Mouse (Mus musculus): ENCODE measurements at regions not wholly inside any gene's neighbourhood (a gene's known extent, or its start where the extent isn't known, plus 50 kb on each side); places are given as distances from the start of the nearest gene placed in this dataset.

DNA sequence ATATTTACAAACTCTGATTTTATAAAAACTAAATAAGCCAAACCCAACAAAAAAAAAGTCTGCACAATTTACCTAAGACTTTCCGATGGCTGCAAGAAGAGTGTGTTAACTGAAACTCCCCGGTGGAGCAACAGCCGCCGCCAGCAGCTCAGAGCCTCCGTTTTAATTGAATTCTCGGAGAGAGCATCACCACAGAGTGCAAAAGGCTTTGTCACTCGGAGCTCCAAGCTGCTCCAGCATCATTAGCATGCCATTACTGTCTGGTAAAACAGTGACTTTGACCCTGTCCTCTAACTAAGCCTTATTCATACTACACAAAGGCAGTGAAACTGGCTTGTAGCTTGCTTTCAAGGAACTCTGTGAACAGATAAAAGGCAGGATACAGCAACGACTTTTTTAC, 176.5 kb downstream of the Efnb2 start:
- no peak for DNase-seq (ENCODE audit: low spot score)

DNA sequence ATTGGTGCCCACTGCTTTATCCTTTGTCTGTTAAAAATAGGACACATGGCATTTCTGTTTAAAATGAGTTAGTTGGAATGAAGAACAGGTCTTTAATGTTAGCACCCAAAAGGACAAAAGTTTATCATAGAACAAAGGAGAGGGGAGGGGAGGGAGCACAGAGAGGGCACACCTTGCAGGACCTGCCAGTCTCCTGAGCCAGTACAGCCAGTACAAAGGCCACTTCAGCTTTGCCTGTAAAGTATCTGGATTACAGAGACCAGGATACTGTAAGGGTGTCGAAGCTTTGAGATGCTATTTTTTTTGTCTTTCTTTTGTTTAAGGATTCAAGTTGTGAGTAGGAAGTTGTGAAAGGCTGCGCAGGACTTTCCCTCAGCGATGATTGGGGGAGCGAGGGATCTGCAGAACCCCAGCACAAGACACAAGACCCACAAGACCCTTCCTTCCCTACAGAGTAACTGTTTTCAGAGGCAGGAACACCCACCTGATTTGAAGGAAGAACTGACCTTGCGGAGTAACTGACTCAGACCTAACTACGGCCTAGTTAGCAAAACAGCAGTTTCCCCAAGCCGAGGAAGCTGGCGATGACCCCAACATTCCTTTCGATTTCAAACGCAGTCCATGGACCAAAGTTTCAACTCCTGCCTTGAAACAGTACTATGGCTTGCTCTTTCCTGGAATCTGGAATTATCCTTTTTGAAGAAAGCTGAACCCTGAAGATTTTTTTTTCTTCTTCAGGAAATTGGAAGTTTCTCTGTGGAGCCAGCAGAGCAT, 178.1 kb downstream of the Efnb2 start:
- DNase-seq (ENCODE audit: low spot score) = no peak

DNA sequence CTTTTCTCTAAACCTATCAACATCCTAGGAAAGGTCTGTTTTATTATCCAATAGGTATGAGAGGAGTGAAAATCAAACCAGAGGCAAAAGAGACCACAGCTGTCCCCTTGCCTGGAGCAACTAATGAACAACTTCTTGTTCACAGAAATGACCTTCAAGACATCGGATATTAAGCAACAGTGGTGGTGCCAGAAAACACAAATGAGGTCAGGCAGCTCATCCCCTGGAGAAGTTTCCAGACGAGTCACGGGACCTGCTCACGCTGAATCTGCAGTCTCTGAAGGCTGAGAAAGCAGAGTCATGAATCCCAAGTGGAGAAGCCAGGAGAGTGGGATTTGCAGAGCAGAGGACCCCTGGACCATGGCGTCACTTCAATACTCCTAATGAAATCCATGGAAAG, 183.6 kb downstream of the Efnb2 start:
- DNase-seq (ENCODE audit: low spot score) = no peak

DNA sequence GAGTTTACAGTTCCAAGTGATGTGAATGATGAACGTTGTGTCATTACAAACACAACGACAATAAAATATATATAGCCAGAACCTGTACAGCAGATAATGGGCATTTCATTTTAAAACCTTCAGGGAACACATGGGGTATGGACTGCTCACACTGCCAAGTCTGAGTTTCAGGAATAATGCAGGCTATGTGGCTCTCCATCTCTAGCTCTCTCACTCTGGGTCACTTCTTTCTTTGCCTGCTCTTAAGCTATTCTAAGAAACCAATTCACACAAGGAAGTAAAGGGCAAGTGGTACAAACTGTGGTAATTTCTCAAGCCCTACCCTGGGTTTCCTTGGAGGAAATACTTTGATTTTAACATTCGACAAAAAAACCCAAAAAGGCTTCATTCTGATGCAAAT, 192.5 kb downstream of the Efnb2 start:
- no peak for DNase-seq (ENCODE audit: low spot score)

DNA sequence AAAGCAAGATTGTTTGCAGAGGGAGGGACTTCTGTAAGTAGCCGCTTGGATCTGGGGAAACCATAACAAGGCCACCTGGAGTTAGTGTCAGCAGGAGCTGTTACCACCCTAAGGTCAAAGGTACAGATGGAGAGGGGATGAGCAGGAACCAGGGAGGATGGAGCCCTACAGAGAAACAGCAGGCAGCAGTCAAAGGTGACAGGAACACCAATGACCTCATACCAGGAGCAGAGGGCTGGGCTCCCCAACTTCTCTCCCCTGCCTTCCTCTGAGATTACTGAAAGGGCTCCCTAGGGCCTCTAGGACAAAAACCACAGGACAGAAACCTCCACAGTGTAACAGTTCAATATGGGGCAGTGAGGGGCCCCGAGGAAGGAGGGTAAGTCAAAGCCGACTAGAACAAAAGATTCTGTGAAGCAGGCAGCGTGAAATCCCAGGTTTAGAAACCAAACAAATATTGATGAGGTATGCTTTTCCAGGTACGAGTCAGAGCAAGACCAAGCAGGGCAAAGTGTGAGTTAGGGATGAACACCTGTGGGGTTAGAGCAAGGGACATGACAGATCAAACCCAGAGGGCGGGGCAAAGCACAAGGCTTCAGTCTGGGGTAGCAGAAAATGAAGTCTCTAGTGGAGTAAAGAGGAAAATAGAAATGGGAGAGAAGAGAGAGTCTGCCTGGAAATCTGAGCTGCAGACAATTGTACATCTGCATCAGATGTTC, 194.4 kb downstream of the Efnb2 start:
- DNase-seq (ENCODE audit: low spot score) = no peak

DNA sequence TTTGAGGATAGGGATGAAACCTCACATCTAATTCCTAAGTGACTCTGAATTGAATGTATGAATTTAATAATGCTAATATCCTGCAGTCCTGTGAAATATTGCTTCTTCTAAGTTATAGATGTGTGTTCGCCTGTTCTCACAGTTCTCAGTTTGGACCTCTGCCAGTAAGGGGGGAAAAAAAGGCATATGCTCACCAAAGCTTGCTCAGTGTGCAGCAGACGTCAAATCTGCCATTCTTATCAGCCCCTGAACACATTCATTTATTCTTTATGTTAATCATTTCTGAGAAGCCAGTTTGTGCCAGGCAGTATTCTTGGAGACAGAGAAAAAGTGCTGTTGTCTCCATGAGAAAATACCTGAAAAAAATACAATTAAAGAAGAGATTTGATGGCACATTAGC, 198.6 kb downstream of the Efnb2 start:
- no peak for DNase-seq (ENCODE audit: low spot score)

DNA sequence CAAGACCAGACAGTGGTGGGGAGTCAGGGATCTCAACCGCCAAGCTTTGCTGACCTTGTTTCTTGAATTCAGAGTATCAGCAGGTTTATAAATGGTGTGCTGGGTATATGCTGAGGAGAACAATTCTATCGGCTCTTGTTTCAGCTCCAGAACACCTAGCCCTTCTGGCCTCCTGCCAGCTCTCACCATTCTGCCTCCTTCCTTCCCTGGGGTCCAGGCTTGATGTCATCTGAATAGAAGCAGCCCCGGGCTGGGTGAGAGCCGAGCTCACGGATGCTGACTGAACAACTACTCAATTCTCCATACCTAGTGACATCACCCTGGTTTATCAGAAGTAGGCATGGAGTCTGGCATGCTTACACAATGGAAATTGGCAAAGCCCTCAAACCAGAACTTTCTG, 203.5 kb downstream of the Efnb2 start:
- no peak for DNase-seq (ENCODE audit: low spot score)

DNA sequence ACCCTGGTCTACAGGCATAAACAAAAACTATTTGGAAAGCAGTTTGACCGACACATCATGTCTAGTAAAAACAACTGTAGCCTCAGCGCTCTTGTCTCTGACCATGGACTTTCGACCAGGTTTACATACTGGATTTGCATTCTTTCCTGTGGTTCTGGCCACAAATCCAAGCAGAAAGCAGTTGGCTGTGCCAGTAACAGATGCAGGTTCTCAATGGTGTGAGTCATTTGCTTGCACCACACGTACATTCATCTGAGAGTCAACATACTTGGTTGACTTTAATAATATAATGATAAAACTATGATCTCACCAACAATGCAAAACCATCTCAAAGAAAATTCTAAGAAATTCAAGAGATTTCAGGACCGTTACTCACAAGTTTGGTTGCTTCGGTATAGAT, 207.1 kb downstream of the Efnb2 start:
- DNase-seq (ENCODE audit: low spot score) = no peak

DNA sequence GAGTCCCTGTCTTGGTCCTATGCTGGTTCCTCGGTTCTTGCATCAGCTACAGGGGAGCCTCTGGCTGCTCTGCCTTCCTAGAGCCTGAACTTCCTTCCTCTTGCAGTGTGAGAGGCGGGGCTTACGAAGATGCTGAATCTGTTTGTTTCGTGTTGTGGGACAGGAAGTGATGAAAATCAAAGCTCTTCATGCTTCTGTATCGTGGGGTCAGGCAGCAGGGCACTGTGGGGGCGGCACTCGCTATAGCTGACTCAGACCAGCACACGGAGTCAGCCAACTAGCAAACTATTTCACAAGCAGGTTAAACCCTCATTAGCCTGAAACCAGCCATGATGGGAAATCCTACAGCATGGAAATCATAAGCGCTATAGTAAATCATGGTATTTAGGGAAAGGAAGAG, 208.8 kb downstream of the Efnb2 start:
- no peak for DNase-seq (ENCODE audit: low spot score)

DNA sequence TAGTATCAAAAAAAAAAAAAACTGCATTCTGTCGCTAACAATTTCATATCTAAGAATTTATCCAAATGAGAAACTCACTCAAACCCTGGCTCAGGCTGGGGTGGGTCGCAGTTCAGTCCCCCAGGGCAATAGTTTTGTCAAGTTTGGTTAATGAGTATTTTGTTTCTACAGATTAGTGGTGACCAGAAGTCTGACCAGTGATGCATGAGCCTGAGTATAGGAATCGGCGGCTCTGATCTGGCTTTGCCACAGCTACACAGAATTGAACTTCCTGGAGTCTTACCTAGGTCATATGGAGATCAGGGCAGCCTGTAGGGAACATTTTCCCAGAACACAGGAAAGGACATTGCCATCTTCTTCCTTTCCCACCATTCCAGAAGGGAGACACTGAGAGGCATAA, 212.1 kb downstream of the Efnb2 start:
- DNase-seq (ENCODE audit: low spot score) = no peak

DNA sequence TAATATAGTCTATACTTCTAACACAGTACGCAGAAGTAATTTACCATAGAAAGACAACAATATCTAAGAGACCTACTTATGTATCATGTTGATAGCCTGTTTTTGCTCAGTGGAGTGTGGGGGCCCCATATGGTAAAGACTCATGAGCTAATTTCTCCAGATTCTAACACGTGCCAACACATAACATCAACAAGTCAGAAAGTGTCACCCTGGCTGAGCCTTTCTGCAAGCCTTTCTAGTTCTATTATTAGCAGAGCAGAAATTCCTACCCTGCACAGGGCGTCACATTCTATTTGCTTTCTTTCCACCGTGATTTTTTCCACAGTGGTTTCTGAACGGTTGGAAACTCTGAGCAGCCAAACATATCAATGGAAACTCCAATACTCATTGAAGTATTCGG, 219.5 kb downstream of the Efnb2 start:
- DNase-seq (ENCODE audit: low spot score) = no peak

DNA sequence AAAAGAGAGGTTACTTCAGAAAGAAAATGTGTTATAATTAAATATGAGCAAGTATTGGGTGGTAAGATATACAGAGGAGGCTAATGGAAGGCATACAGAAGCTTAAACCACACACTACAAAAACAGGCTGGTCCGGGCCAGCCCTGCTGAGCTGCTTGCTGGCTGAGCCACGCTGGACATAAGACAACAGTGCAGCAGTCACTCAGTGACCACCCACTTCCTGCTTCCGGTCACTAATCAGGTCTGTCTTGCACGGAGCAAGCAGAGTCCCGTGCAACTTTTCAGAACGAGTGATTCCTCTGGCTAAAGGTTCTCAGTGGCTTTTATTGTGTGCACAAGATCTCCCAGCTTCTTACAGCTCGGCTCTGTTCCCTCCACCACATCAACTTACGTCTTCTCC, 220.1 kb downstream of the Efnb2 start:
- DNase-seq (ENCODE audit: low spot score) = no peak

DNA sequence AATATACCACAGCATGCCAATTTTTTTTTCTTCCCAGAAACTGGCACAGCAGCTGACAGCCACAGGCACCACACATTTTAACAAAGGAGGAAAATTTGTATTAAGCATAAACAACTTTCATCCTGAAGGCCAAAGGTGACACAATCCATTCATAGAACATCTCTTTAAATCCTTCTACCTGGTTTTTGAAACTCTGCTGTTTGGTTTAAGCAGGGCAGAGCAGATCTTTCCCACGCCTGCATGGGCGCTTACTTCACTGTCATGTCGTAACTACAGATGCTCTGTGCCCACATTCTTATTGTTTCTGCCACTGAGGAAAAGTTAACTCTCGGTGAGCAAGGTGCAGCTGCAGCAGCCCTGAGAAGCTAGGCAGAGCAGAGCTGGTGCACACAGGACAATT, 234.8 kb downstream of the Efnb2 start:
- DNase-seq (ENCODE audit: low spot score) = no peak

DNA sequence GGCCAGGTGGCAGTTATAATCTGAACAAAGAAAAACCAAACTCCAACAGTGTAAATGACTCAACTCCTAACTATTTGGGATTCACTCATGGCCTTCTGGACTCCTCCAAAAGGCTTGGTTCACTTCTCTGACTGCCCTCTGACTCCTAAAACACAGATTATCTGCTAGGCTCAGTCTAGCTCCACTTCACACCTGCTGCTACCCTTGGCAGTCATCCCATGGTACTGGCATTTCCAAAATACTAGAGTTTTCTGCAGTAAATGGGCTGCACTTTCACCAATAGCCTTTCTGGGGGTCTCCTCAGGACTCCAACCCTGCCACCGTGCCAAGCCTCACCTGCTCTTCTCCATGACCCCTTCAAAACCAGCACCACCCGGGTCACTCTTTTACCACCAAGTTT, 237.6 kb downstream of the Efnb2 start:
- DNase-seq (ENCODE audit: low spot score) = no peak

DNA sequence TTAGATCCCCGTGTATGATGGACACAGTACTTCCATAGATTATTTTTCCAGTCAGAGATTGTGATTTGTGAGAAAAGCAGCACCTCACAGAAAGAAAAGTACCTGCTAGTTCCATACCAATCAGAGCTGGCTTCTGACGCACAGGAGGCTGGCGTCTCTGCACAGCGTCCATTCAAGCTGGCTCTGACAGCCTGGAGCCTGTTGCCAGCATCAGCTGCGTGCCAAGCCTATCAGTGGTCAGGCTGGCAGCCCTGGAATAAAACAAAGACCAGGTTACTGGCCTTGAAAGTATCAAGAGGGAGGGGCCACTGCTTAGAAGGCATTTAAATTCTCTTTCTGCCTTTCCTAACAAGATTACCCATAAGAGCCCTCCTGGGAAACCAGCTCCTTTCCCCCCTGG, 239.3 kb downstream of the Efnb2 start:
- no peak for DNase-seq (ENCODE audit: low spot score)

DNA sequence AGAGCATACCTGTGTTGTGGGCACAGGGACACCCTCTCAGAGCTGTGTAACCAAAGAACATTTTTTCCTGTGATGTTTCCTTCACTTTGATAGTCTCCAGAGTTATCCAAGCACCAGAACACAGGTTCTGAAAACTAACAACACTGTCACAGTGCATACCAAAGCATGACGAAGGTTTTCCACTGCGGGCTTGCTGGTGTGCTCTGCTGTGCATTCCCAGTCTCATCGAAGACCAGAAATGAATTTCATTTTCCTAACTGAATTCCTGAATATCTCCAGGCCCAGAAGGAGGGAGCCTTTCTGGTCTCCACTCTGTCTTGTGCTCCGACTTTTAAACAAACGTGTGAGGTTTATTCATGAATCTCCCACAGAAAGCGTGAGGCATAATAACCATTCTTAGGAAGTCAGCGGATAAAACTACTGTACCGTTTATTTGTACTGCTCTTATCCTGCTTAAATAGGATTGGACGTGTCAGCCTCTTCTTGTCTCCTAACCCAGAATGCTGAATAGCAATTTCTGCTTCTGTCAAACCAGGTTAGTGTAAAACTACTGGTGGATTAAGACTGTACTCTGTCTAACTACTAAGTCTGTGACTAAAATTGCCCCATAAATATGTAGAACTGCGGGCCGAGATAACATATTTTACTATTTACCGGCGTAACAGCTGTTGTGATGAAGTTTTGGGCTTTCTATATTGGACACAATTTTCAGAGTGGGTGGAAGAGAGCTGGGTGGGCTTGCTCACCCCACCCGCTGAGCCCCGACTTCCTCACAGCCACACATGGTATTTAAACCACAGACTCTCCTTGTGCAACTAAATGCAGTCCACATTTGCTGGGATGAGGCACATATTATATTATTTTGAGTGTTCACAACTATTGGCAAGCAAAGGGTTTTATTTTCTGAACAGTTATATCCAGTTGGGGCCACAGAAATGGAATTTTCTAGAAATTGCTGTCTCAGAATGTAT, 241.4 kb downstream of the Efnb2 start:
- DNase-seq (ENCODE audit: low spot score) = no peak

DNA sequence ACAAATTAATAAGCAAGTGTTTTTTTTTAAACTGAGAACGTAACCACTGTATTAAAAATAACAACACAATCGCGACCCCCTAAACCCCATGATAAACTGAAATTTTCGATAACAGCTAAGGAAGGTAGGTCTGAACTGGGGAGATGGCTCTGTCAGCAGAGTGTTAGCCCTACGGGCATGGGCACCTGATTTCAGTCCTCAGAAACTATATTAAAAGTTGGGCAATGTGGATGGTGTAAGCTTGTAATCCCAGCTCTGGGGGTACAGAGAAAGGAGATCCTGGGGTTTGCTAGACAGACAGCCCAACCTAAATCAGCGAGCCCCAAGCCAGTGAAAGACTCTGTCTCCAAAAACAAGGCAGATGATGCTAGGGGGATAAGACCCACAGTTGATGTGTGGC, 242.1 kb downstream of the Efnb2 start:
- DNase-seq (ENCODE audit: low spot score) = no peak

DNA sequence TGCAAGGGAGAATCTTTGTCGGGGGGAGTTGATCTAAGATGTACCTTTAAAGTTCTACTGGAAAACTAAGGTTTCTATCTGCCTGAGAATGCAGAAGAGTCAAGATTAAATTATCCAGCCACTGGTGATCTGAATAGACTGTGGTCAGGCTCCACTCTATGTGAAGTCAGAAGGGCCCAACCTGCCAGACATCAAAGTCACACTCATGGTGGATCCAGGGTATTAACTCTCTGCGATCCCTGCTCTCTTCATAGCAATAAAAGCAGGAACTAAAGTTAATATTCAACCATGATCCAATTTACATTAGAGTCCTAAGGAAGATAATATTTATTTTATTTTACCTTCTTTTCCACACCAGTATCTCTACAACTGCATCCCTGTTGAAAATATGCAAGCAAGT, 242.5 kb downstream of the Efnb2 start:
- no peak for DNase-seq (ENCODE audit: low spot score)

DNA sequence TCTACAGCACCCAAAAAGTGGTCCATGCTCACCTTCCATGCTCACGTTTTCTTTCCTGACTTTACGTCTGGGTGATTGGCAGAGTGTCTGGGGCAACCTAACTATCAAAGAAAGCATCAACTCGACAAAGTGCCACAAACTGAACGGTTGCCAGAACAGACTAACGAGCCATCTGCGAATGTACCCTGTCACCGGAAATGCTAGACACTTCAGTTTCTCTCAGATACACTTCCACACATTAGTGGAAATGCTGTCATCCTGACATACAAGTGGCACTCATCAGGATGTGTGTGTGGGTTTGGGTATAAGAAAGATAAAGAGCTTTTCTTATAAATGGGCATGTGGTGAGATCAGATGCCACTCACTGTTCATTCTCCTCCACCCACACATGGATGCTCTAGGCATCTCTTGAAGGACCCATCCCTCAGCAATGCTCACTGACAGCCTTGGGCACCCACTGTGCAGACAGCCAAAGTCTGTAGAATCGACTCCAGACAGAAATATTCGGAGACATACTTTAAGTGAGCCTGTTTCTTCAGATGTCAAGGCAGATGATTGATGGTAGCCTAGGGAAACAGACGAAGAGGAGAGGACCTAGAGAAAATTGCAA, 244.8 kb downstream of the Efnb2 start:
- no peak for DNase-seq (ENCODE audit: low spot score)

DNA sequence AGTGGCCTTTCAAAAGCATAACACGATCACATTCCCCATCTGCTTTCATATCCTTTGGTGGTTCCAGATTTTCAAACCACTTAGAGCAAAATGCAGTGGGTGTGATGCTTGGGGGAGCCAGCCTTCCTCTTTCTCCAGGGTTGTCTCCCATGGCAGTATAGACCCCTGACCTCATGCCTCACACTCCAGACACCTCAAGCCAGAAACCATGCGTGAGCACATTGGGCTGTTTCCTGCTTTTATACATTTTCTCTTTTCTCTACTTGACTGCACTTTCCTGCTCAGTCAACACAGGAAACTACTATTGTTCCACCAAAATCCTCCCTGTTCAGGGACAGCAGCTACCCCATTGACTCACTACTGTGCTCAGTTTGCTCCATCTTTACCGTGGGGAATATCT, 253.7 kb downstream of the Efnb2 start:
- DNase-seq (ENCODE audit: low spot score) = no peak

DNA sequence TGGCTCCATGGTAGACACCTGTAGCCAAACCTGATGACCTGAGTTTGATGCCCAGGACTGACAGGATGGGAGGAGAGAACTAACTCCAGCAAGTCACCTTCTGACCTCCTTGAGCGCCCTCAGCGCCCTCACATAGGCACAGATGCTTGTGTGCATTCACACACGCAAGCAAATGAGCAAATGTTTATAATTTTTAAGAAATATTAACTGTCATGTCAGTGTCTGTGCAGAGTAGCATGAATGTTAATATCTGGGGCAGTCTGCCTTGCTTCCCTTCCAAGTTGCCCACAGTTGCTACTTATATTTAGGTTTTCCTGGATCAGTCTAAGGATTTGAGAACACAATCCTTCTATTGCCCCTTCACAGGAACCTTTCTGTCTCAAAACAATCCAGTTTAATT, 257.6 kb downstream of the Efnb2 start:
- no peak for DNase-seq (ENCODE audit: low spot score)

DNA sequence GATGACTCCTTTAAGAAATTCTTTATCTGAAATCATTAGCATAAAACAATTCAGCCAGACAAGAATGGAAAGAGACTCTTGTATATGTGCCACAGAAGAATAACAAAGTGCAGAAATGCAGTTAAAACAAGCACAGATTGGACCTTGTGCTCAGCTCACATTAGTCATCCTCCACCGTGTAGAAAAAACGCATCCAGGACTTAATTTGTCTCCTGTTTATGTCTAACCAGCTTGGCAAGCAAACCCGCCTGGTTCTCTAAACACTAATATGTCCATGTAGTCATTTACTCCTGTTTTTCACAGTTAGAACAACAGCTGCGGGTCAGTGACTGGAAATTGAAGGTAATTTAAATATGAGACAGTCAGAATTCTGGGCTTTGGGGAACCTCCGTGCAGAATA, 268.7 kb downstream of the Efnb2 start:
- DNase-seq (ENCODE audit: low spot score) = no peak

Data from urinary bladder, postnatal 25 days (tissue).